Mouse (Mus musculus) heart, postnatal 0 days (tissue): ENCODE data around the gene Olfr69. TPM values are rescaled to one million over a fixed set of nuclear protein-coding genes. Genes with fewer than 3 reads are reported as not detected.
"Not testable (repeated sequence)": the region's sequence is repeated elsewhere in the genome, so short reads cannot be mapped to it uniquely, and the experiment has no call there.

Source experiments
- ATAC-seq: fragments of 200-750 bp; cut with Nextera tagmentation; 2 replicates; pipeline ENCODE4 v1.8.0; 2017; ENCODE audit warnings: low read depth, moderate number of reproducible peaks, moderate library complexity; ENCODE audit not compliant: insufficient read depth
- DNase-seq: peaks from one replicate; pipeline ENCODE4 v3.0.0-alpha.2; 2016; ENCODE audit warnings: low spot score
- H3K27ac ChIP-seq: fragments of 300-500 bp; sonication (generic); 2 replicates; pipeline ENCODE4 v1.5.1; 2014; ENCODE audit warnings: low read depth, mild to moderate bottlenecking
- H3K27me3 ChIP-seq: fragments of 300-500 bp; sonication (generic); 2 replicates; pipeline ENCODE4 v1.6.1; 2014; ENCODE audit warnings: low read length, mixed read lengths; ENCODE audit not compliant: control insufficient read depth, insufficient read depth
- H3K36me3 ChIP-seq: fragments of 300-500 bp; sonication (generic); replicated peaks from 2 replicates; pipeline ENCODE4 v1.6.1; 2014; ENCODE audit warnings: low read length, mixed read lengths; ENCODE audit not compliant: control insufficient read depth, insufficient read depth
- H3K4me1 ChIP-seq: fragments of 300-500 bp; sonication (generic); 2 replicates; pipeline ENCODE4 v1.6.1; 2014; ENCODE audit warnings: antibody characterized with exemption; ENCODE audit not compliant: control insufficient read depth, insufficient read depth
- H3K4me2 ChIP-seq: fragments of 300-500 bp; sonication (generic); 2 replicates; pipeline ENCODE4 v1.6.1; 2014; ENCODE audit warnings: low read depth, mild to moderate bottlenecking, low read length, moderate library complexity
- H3K4me3 ChIP-seq: fragments of 300-500 bp; sonication (generic); 2 replicates; pipeline ENCODE4 v1.5.1; 2014; ENCODE audit warnings: low read depth, low read length
- H3K9ac ChIP-seq: fragments of 300-500 bp; sonication (generic); replicated peaks from 2 replicates; pipeline ENCODE4 v1.6.1; 2014; ENCODE audit warnings: low read depth, low read length, mixed read lengths
- H3K9me3 ChIP-seq: fragments of 300-500 bp; sonication (generic); replicated peaks from 2 replicates; pipeline ENCODE4 v1.6.1; 2016; ENCODE audit warnings: low read length; ENCODE audit not compliant: control insufficient read depth
- CTCF ChIP-seq: IDR thresholded peaks from 2 replicates; pipeline ENCODE4 v1.5.1; 2016; ENCODE audit warnings: antibody characterized with exemption, control low read depth, low read depth
- EP300 ChIP-seq: IDR thresholded peaks from 2 replicates; pipeline ENCODE4 v1.6.1; 2016; ENCODE audit warnings: antibody characterized with exemption, low read depth
- WGBS: fragments of 180-500 bp; shearing (Covaris S2); extraction: QIAGEN DNeasy Blood & Tissue Kit; methylation state at CpG from one replicate; pipeline ENCODE4 v1.1.7; 2014; 5-methylcytosine and 5-hydroxymethylcytosine counted together
- polyA plus RNA-seq: library from polyadenylated mRNA; unstranded; fragments of >200 nt; fragmentation: Nextera tagmentation; extraction: Ambion mirVana; gene quantifications from 2 replicates; pipeline ENCODE4 v1.2.1, GENCODE M21; 2015
- total RNA-seq: library from RNA; depleted of rRNA; stranded (reverse); fragments of >200 nt; gene quantifications from 2 replicates; pipeline ENCODE4 v1.2.3, GENCODE M21; 2014; ENCODE audit warnings: low replicate concordance; rRNA removed

Gene Olfr69
- total and polyA plus RNA-seq, 2 experiments from 2014 or later, result not detected

- Histone ChIP-seq H3K27ac (no peak within 1 kb of the TSS), H3K9me3 (no peaks in the 10 kb centered on the region), H3K4me1 (no peaks in the 10 kb centered on the region), H3K4me2 (no peak within 1 kb of the TSS), H3K9ac (no peak within 1 kb of the TSS), H3K27me3 (no peaks in the 10 kb centered on the region), H3K36me3 (no peaks in the 10 kb centered on the region), H3K4me3 (no peak within 1 kb of the TSS)
- WGBS, result 34% methylated on average over 2 of the region's 2 CpGs
- TF ChIP-seq CTCF (no peak), EP300 (no peak)
- ATAC-seq, result no peak
- DNase-seq, result no peak
Measured at GRCm38 (mm10) chr7:103757233-103757632, 14.2 kb downstream of the Olfr69 start, which contains the start of gene Olfr630. TSS of gene Olfr630 (minus strand) at chr7:103757333.

GRCm38 (mm10) chr7:103744843-103745242 is 26.6 kb downstream of the Olfr69 start, which contains the start of gene Olfr629:
TSS of gene Olfr629 (minus strand) at chr7:103744943.
- TF ChIP-seq EP300, result no peak
- TF ChIP-seq CTCF, result no peak
- no peak within 1 kb of the TSS for H3K27ac ChIP-seq
- H3K4me1 ChIP-seq, result no peaks in the 10 kb centered on the region
- H3K4me3 ChIP-seq, result no peak within 1 kb of the TSS
- H3K9ac ChIP-seq, result no peak within 1 kb of the TSS
- H3K9me3 ChIP-seq, result no peaks in the 10 kb centered on the region
- no peaks in the 10 kb centered on the region for H3K27me3 ChIP-seq
- ATAC-seq (no peak), DNase-seq (no peak)
- H3K36me3 ChIP-seq, result no peaks in the 10 kb centered on the region
- WGBS, result 67% methylated on average over 2 of the region's 2 CpGs
- H3K4me2 ChIP-seq, result no peak within 1 kb of the TSS

- Histone ChIP-seq H3K27me3 (no peaks in the 10 kb centered on the region), H3K27ac (no peak within 1 kb of the TSS), H3K4me1 (no peaks in the 10 kb centered on the region), H3K9me3 (no peaks in the 10 kb centered on the region), H3K36me3 (no peaks in the 10 kb centered on the region), H3K4me3 (no peak within 1 kb of the TSS), H3K9ac (no peak within 1 kb of the TSS), H3K4me2 (no peak within 1 kb of the TSS)
- DNase-seq (no peak), ATAC-seq (no peak)
- no peak for TF ChIP-seq CTCF
- WGBS, result 78% methylated on average over 1 of the region's 1 CpGs
Measured at GRCm38 (mm10) chr7:103730074-103730473, 41.3 kb downstream of the Olfr69 start, which contains the start of gene Olfr628. TSS of gene Olfr628 (plus strand) at chr7:103730374.

- DNase-seq, H3K9me3 ChIP-seq, H3K4me1 ChIP-seq, H3K9ac ChIP-seq, H3K4me3 ChIP-seq, ATAC-seq, H3K4me2 ChIP-seq, H3K27me3 ChIP-seq, H3K27ac ChIP-seq, H3K36me3 ChIP-seq: not testable (repeated sequence)
- WGBS, result 86% methylated on average over 1 of the region's 1 CpGs
Measured at GRCm38 (mm10) chr7:103716398-103716797, 55.0 kb downstream of the Olfr69 start.

Other genes with a start within 250 kb of the Olfr69 start
Only the 30 nearest of the 32 such genes appear.
- gene Olfr613, start 223.5 kb downstream of the Olfr69 start, total RNA-seq, result not detected in 2 replicates
- not detected in 2 replicates for gene Olfr613, start 223.5 kb downstream of the Olfr69 start, polyA plus RNA-seq
- not detected in 2 replicates for gene Olfr615, start 215.5 kb downstream of the Olfr69 start, total RNA-seq
- gene Olfr615, start 215.5 kb downstream of the Olfr69 start, polyA plus RNA-seq, result not detected in 2 replicates
- gene Olfr616, start 202.5 kb downstream of the Olfr69 start, total RNA-seq, result not detected in 2 replicates
- not detected in 2 replicates for gene Olfr616, start 202.5 kb downstream of the Olfr69 start, polyA plus RNA-seq
- gene Olfr617, start 198.5 kb downstream of the Olfr69 start, total RNA-seq, result not detected in 2 replicates
- not detected in 2 replicates for gene Olfr617, start 198.5 kb downstream of the Olfr69 start, polyA plus RNA-seq
- gene Olfr618, start 181.5 kb downstream of the Olfr69 start, total RNA-seq, result not detected in 2 replicates
- not detected in 2 replicates for gene Olfr618, start 181.5 kb downstream of the Olfr69 start, polyA plus RNA-seq
- gene Olfr619, start 171.0 kb downstream of the Olfr69 start, total RNA-seq, result not detected in 2 replicates
- gene Olfr619, start 171.0 kb downstream of the Olfr69 start, polyA plus RNA-seq, result not detected in 2 replicates
- gene Olfr620, start 159.1 kb downstream of the Olfr69 start, total RNA-seq, result not detected in 2 replicates
- gene Olfr620, start 159.1 kb downstream of the Olfr69 start, polyA plus RNA-seq, result not detected in 2 replicates
- not detected in 2 replicates for gene Olfr622, start 128.9 kb downstream of the Olfr69 start, total RNA-seq
- not detected in 2 replicates for gene Olfr622, start 128.9 kb downstream of the Olfr69 start, polyA plus RNA-seq
- not detected in 2 replicates for gene Olfr623, start 107.9 kb downstream of the Olfr69 start, total RNA-seq
- not detected in 2 replicates for gene Olfr623, start 107.9 kb downstream of the Olfr69 start, polyA plus RNA-seq
- not detected in 2 replicates for gene Olfr624, start 100.4 kb downstream of the Olfr69 start, total RNA-seq
- gene Olfr624, start 100.4 kb downstream of the Olfr69 start, polyA plus RNA-seq, result 0.03 TPM in 1 of 2 replicates, not detected in the other
- not detected in 2 replicates for gene Olfr625-ps1, start 88.9 kb downstream of the Olfr69 start, total RNA-seq
- gene Olfr625-ps1, start 88.9 kb downstream of the Olfr69 start, polyA plus RNA-seq, result not detected in 2 replicates
- not detected in 2 replicates for gene Olfr243, start 56.9 kb downstream of the Olfr69 start, total RNA-seq
- not detected in 2 replicates for gene Olfr243, start 56.9 kb downstream of the Olfr69 start, polyA plus RNA-seq
- not detected in 2 replicates for gene Olfr628, start 41.2 kb downstream of the Olfr69 start, total RNA-seq
- gene Olfr628, start 41.2 kb downstream of the Olfr69 start, polyA plus RNA-seq, result not detected in 2 replicates
- gene Olfr629, start 26.7 kb downstream of the Olfr69 start, total RNA-seq, result not detected in 2 replicates
- not detected in 2 replicates for gene Olfr629, start 26.7 kb downstream of the Olfr69 start, polyA plus RNA-seq
- not detected in 2 replicates for gene Olfr630, start 14.3 kb downstream of the Olfr69 start, total RNA-seq
- not detected in 2 replicates for gene Olfr630, start 14.3 kb downstream of the Olfr69 start, polyA plus RNA-seq
- gene Olfr68, start 8.1 kb upstream of the Olfr69 start, total RNA-seq, result not detected in 2 replicates
- not detected in 2 replicates for gene Olfr68, start 8.1 kb upstream of the Olfr69 start, polyA plus RNA-seq
- not detected in 2 replicates for gene Olfr67, start 20.2 kb upstream of the Olfr69 start, total RNA-seq
- not detected in 2 replicates for gene Olfr67, start 20.2 kb upstream of the Olfr69 start, polyA plus RNA-seq
- gene Hbb-bt, start 42.4 kb upstream of the Olfr69 start, total RNA-seq, result 716 and 1,401 TPM in 2 replicates
- 772 and 1,221 TPM in 2 replicates for gene Hbb-bt, start 42.4 kb upstream of the Olfr69 start, polyA plus RNA-seq
- 5,431 and 6,330 TPM in 2 replicates for gene Hbb-bs, start 56.5 kb upstream of the Olfr69 start, total RNA-seq
- 3,638 and 5,614 TPM in 2 replicates for gene Hbb-bs, start 56.5 kb upstream of the Olfr69 start, polyA plus RNA-seq
- not detected in 2 replicates for gene Hbb-bh2, start 68.9 kb upstream of the Olfr69 start, total RNA-seq
- gene Hbb-bh2, start 68.9 kb upstream of the Olfr69 start, polyA plus RNA-seq, result not detected in 2 replicates
- gene Hbb-bh1, start 71.6 kb upstream of the Olfr69 start, total RNA-seq, result not detected in 2 replicates
- not detected in 2 replicates for gene Hbb-bh1, start 71.6 kb upstream of the Olfr69 start, polyA plus RNA-seq
- gene Hbb-y, start 81.6 kb upstream of the Olfr69 start, total RNA-seq, result 0.80 TPM in 1 of 2 replicates, not detected in the other
- 2.2 and 2.7 TPM in 2 replicates for gene Hbb-y, start 81.6 kb upstream of the Olfr69 start, polyA plus RNA-seq
- not detected in 2 replicates for gene Olfr66, start 114.7 kb upstream of the Olfr69 start, total RNA-seq
- not detected in 2 replicates for gene Olfr66, start 114.7 kb upstream of the Olfr69 start, polyA plus RNA-seq
- not detected in 2 replicates for gene Olfr64, start 122.9 kb upstream of the Olfr69 start, total RNA-seq
- not detected in 2 replicates for gene Olfr64, start 122.9 kb upstream of the Olfr69 start, polyA plus RNA-seq
- not detected in 2 replicates for gene Olfr65, start 131.9 kb upstream of the Olfr69 start, total RNA-seq
- not detected in 2 replicates for gene Olfr65, start 131.9 kb upstream of the Olfr69 start, polyA plus RNA-seq
- not detected in 2 replicates for gene Olfr631, start 157.2 kb upstream of the Olfr69 start, total RNA-seq
- gene Olfr631, start 157.2 kb upstream of the Olfr69 start, polyA plus RNA-seq, result not detected in 2 replicates
- not detected in 2 replicates for gene Olfr632, start 162.8 kb upstream of the Olfr69 start, total RNA-seq
- gene Olfr632, start 162.8 kb upstream of the Olfr69 start, polyA plus RNA-seq, result not detected in 2 replicates
- not detected in 2 replicates for gene Olfr633, start 172.8 kb upstream of the Olfr69 start, total RNA-seq
- not detected in 2 replicates for gene Olfr633, start 172.8 kb upstream of the Olfr69 start, polyA plus RNA-seq
- gene Olfr635, start 199.6 kb upstream of the Olfr69 start, total RNA-seq, result not detected in 2 replicates
- not detected in 2 replicates for gene Olfr635, start 199.6 kb upstream of the Olfr69 start, polyA plus RNA-seq
- not detected in 2 replicates for gene Olfr638, start 227.2 kb upstream of the Olfr69 start, total RNA-seq
- gene Olfr638, start 227.2 kb upstream of the Olfr69 start, polyA plus RNA-seq, result not detected in 2 replicates